Mouse (Mus musculus) lung, postnatal 36 days (tissue): ENCODE results near the gene Hoxb1.

ENCODE experiments used
- DNase-seq: peaks from one replicate; pipeline ENCODE4 v3.0.0; 2022; ENCODE audit warnings: mixed read lengths

The Hoxb1 gene

GRCm38 (mm10) chr11:96405541-96405940 is 40.0 kb downstream of the Hoxb1 start:
- DNase-seq = no peak

GRCm38 (mm10) chr11:96407191-96408072 is 41.9 kb downstream of the Hoxb1 start:
- DNase-seq = peak; percentile 87

GRCm38 (mm10) chr11:96408234-96409010 is 42.9 kb downstream of the Hoxb1 start:
- DNase-seq = peak; percentile 40

- DNase-seq = no peak
Measured at GRCm38 (mm10) chr11:96411019-96411418, 45.5 kb downstream of the Hoxb1 start.

GRCm38 (mm10) chr11:96411934-96412333 is 46.4 kb downstream of the Hoxb1 start:
- no peak for DNase-seq

- DNase-seq = no peak
Measured at GRCm38 (mm10) chr11:96412941-96413491, 47.5 kb downstream of the Hoxb1 start.

GRCm38 (mm10) chr11:96413527-96413926 is 48.0 kb downstream of the Hoxb1 start:
- peak; percentile 95 for DNase-seq

- DNase-seq = peak; percentile 27
Measured at GRCm38 (mm10) chr11:96414002-96414401, 48.5 kb downstream of the Hoxb1 start.
